Mouse (Mus musculus): ENCODE results near the gene Uevld. TPM values are rescaled to one million over a fixed set of nuclear protein-coding genes. Genes with fewer than 3 reads are reported as not detected.

Gene Uevld
- 4.3 and 5.2 TPM in 2 replicates for polyA plus RNA-seq (2015; fragmentation: Nextera tagmentation; extraction: Ambion mirVana)

DNA sequence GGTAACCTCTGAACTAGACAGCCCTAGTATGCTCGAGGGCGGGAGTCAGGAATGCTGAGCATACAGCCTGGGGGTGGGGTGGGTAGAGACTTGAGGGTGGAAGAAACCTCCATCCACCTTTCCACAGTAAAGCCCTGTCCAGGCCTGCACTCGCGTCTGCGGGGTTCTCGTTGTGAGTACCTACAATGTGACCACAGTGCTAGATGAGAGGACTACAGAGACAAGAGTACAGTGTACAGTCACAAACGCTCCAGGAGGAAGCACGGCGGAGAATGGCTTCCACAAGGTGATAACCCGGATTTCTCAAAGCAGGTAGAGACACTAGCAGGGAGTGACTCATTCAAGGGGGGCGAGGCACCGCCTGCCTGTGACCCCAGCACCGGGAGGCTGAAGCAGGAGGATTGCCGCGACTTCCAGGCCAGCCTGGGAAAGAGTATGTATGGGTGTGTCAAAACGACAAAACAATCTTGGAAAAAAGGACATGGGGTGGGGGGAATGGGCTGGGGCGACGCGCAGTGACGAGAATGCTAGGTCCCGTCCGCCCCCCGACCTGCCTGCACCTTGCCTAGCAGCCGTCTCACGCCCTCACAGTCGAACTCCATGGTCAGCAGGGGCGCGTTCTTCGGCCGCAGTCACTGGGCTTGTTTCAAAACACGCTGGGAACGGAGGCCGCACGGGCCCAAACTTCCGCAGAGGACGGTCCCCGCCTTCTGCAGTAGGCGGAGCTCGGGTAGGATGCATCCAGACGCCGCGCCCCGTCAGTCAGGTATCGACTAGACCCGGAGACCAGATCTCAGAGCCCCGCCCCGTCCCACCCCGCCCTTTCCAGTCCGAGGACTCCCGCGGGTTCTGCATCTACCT is at the start of gene Uevld:
Gene Uevld, minus strand, starts transcription at position 697 of the 861 bp plus-strand sequence.
- H3K4me3 ChIP-seq (replicated peaks): peak within 1 kb of the TSS; percentile 71
- peak; percentile 92 for ATAC-seq (ENCODE audit: low FRiP score)
- H3K4me1 ChIP-seq: peaks cover 18% of the 10 kb centered on the region
- peaks cover 19% of the 10 kb centered on the region for H3K36me3 ChIP-seq
- under 1% methylated on average over 51 of the region's 51 CpGs for WGBS
- peaks cover 6% of the 10 kb centered on the region; the same call in 1 of the 2 replicates for H3K27me3 ChIP-seq (replicated peaks)
- H3K27ac ChIP-seq (replicated peaks): peak within 1 kb of the TSS; percentile 51; the same call in 1 of the 2 replicates
- peak within 1 kb of the TSS; percentile 90 for H3K4me2 ChIP-seq
- H3K9me3 ChIP-seq (replicated peaks): no peaks in the 10 kb centered on the region
- H3K9ac ChIP-seq (replicated peaks): peak within 1 kb of the TSS; percentile 79

DNA sequence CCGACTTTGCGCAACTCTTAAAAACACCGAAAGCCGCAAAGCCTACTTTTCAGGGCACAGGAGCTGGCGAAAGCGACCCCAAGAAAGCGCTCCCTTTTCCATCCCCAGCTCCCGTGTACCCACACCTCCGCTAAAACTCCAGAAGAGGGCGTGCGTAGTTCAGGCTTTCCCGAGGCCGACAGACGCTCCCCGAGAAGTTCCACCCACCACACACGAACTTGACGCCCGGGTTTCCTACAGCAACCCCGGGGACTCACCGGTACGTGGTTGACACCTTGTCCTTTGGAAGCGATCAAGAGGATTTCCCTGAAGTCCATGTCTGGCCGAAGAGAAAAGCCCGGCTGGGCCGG is 49.5 kb upstream of the Uevld start:
- Histone ChIP-seq H3K9me3 (replicated peaks) (no peaks in the 10 kb centered on the region), H3K4me3 (replicated peaks) (peak overlapping the region; percentile 76), H3K36me3 (no peaks in the 10 kb centered on the region), H3K4me2 (peak overlapping the region; percentile 87), H3K27ac (replicated peaks) (peak overlapping the region; percentile 89), H3K9ac (replicated peaks) (peak overlapping the region; percentile 72), H3K4me1 (peaks cover 54% of the 10 kb centered on the region), H3K27me3 (replicated peaks) (no peaks in the 10 kb centered on the region)
- WGBS: under 1% methylated on average over 25 of the region's 25 CpGs
- ATAC-seq (ENCODE audit: low FRiP score): peak; percentile 60

DNA sequence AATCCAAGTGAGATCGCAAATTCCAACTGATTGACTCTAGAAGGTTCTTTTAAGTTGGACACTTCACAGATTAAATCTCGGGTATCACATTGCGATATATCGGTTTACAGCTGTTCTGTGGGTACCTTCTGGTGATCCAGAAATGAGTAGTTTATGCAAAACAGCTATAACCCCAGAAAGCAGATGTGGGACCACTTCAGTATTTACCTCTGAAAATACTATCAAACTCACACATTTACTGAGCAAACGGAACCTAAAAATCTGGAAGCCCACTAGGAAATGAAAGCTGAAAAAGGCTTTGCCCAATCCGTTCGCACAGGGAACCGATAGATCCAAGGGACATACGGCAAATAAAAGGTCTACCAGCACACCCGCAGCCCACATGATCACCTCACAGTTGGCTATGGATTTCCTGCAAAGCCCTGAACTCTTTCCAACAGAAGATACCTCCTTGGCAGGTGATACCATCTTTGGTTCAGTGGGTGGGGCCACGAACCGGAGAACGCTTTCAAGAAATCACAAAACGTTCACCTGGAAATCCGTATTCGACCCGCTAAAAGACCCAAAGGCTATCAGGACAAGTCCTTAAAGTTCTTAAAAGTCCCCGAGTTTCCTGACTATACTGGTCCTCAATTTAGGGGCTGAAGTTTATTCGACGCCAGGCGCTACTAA is 48.9 kb upstream of the Uevld start:
- Histone ChIP-seq H3K27me3 (replicated peaks) (no peaks in the 10 kb centered on the region), H3K9ac (replicated peaks) (peak overlapping the region; percentile 72), H3K4me2 (peak overlapping the region; percentile 87), H3K4me1 (peaks cover 59% of the 10 kb centered on the region), H3K27ac (replicated peaks) (peak overlapping the region; percentile 89), H3K36me3 (no peaks in the 10 kb centered on the region), H3K4me3 (replicated peaks) (peak overlapping the region; percentile 76), H3K9me3 (replicated peaks) (no peaks in the 10 kb centered on the region)
- ATAC-seq (ENCODE audit: low FRiP score): no peak
- 25% methylated on average over 21 of the region's 21 CpGs for WGBS

DNA sequence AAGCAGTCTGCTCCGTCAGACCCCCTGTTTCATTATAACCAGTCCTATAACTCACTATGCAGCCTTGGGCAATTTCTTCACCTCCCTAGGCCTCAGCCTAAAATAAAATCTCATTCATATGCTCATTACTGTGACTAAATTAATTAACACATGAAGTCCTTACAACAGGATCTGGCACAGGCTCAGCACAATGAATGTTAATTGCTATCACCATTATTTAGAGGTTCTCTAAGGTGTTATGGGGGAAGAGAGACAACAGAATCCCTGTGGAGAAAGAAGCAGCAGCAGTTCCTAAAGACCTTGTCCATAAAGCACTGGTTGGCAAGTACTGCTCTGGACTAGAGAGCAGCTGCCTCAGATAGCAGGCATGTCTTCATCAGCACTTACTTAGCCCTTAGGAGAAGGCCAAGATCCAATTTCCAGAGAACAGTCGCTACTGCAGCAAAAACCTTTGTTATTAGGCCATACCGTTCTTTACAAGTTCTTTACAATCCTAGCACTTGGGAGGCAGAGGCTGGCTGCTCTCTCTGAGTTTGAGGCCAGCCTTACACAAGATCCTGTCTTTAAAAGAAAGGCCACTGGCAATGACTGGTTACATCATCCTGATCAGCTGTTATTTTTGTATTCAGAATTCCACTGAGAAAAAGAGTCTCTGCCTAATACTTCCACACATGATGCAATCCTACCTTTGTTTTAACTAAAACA is 45.2 kb upstream of the Uevld start:
- no peaks in the 10 kb centered on the region for H3K9me3 ChIP-seq (replicated peaks)
- H3K9ac ChIP-seq (replicated peaks): no peak overlapping the region
- H3K4me1 ChIP-seq: peaks cover 55% of the 10 kb centered on the region
- peak overlapping the region; percentile 41; the same call in 1 of the 2 replicates for H3K27ac ChIP-seq (replicated peaks)
- no peaks in the 10 kb centered on the region for H3K27me3 ChIP-seq (replicated peaks)
- ATAC-seq (ENCODE audit: low FRiP score): no peak
- peaks cover 9% of the 10 kb centered on the region for H3K36me3 ChIP-seq
- no peak overlapping the region for H3K4me3 ChIP-seq (replicated peaks)
- WGBS: 12% methylated on average over 3 of the region's 3 CpGs
- H3K4me2 ChIP-seq: no peak overlapping the region

DNA sequence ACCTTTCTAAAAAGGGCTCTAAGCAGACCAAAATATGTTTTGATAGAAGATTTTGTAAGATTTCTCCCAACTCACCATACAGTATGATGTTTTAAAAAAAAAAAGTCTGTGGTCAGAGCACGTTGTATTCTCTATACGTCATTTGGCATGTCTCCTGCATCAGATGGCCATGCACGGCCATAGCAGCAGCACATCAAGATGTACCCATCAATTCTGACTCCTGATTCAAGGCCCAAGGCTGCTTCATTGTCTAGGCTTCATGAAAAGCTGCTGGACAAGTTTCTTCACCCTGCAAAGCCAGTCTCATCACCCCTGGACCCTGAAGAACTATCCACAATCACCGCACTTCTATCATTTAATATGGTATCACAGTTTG is 43.6 kb upstream of the Uevld start:
- no peak overlapping the region for H3K4me3 ChIP-seq (replicated peaks)
- H3K4me1 ChIP-seq: peaks cover 48% of the 10 kb centered on the region
- no peak overlapping the region for H3K9ac ChIP-seq (replicated peaks)
- no peak for ATAC-seq (ENCODE audit: low FRiP score)
- H3K36me3 ChIP-seq: peaks cover 26% of the 10 kb centered on the region
- H3K27me3 ChIP-seq (replicated peaks): no peaks in the 10 kb centered on the region
- WGBS: 66% methylated on average over 4 of the region's 4 CpGs
- no peaks in the 10 kb centered on the region for H3K9me3 ChIP-seq (replicated peaks)
- H3K4me2 ChIP-seq: no peak overlapping the region
- H3K27ac ChIP-seq (replicated peaks): no peak overlapping the region

DNA sequence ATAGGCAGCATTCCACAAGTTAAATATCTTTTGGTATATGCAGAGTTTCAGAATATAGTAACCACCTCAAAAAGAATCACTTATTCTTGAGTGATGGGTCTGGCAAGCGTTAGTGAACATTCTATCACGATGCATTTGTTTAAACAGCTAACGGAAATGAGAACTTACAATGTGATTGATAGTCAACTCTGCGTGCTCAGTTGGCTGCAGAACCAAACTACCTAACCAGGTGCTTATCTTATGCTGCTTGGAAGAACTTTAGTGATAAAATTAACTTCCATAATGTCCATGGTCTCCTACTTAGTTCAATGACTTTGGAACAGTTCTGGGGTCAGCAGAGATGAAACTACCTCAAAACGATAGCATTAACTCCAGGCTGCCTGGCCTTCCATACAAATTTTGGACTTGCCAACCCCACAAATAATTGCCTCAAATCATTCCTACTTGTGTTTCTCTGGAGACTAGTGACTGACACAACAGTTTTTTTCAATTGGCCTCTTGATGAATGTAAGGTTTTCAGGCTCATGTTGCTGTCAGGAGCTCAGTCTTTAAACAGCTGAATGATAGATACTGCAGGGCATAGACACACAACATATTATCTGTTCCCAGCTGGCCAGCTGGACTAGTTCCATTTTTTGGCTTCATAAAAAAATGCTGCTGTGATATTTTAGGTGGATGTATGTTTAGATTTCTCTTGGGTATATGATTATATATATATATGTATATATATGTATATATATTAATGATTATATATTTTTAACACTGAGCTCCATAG is 43.0 kb upstream of the Uevld start:
- no peak for ATAC-seq (ENCODE audit: low FRiP score)
- Histone ChIP-seq H3K4me2 (no peak overlapping the region), H3K27ac (replicated peaks) (no peak overlapping the region), H3K9me3 (replicated peaks) (no peaks in the 10 kb centered on the region), H3K27me3 (replicated peaks) (no peaks in the 10 kb centered on the region), H3K9ac (replicated peaks) (no peak overlapping the region), H3K4me1 (peaks cover 43% of the 10 kb centered on the region), H3K4me3 (replicated peaks) (no peak overlapping the region), H3K36me3 (peaks cover 28% of the 10 kb centered on the region)
- 70% methylated on average over 5 of the region's 5 CpGs for WGBS

DNA sequence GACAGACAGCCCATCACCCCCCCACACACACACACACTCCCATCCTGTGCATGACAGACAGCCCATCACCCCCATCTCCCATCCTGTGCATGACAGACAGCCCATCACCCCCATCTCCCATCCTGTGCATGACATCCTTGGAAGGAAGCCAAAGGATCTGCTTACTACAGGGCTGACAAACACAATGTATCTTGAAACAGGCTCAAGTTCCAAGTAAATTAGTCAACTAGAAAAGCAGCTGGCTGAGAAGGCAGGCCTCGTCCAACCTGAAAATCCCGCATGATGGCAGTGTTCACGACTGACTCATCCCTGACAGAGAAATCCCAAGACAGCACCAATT is 42.3 kb upstream of the Uevld start:
- Histone ChIP-seq H3K4me2 (no peak overlapping the region), H3K36me3 (peaks cover 34% of the 10 kb centered on the region), H3K4me1 (peaks cover 42% of the 10 kb centered on the region), H3K9ac (replicated peaks) (peak overlapping the region; percentile 7; the same call in 1 of the 2 replicates), H3K4me3 (replicated peaks) (no peak overlapping the region), H3K27me3 (replicated peaks) (no peaks in the 10 kb centered on the region), H3K9me3 (replicated peaks) (no peaks in the 10 kb centered on the region), H3K27ac (replicated peaks) (no peak overlapping the region)
- ATAC-seq (ENCODE audit: low FRiP score): peak; percentile 40; the same call in 1 of the 2 replicates
- WGBS: 36% methylated on average over 3 of the region's 3 CpGs

DNA sequence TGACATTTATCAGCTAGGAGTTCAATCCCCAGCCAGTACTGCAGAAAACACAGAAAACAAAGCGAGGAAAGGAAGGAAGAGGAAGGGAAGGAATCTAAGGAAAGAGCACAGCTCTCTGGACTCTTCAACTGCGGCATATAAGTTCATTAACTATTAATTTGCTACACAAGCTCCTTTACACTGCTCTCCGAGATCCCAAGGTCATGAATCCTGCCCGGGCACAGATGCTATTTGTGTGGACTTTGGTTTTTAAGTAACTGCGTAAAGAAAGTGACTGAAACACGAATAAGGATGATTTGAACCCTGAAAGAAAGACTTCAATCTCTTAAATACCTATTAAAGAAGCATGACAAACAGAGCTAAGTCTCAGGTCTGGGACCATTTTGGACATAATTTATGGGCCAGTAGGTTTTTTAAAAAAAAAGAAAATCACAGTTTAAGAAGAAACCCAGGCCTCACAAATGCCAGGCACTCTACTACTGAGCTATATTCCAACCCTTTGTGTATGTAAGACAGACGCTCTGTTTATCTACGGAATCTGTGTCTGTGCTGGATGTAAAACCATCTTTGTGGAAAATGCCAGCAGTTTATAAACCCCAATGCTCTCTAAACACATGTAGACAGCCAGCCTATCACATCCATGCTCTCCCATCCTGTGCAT is 41.8 kb upstream of the Uevld start:
- 73% methylated on average over 8 of the region's 8 CpGs for WGBS

DNA sequence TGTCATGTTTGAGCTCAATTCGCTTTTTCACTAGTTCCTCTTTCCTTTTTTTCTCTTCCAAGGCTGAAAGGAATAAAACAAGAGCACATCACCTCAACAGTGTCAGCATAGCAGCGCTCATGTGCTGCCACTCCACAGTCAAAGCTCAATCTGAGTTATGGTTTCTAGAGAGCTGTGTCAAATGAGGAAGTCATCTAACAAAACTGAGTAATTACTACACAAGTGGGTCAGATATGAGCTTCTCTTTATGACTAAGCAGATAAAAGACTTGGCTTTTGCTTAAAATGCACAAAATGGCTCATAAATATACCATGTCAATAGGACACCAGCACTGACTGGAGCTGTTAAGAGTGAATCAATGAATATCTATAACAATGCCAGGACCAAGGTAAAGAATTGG is 40.6 kb upstream of the Uevld start:
- ATAC-seq (ENCODE audit: low FRiP score): no peak
- Histone ChIP-seq H3K4me1 (peaks cover 34% of the 10 kb centered on the region), H3K4me3 (replicated peaks) (no peak overlapping the region), H3K4me2 (no peak overlapping the region), H3K9me3 (replicated peaks) (no peaks in the 10 kb centered on the region), H3K27me3 (replicated peaks) (no peaks in the 10 kb centered on the region), H3K36me3 (peaks cover 50% of the 10 kb centered on the region), H3K9ac (replicated peaks) (no peak overlapping the region), H3K27ac (replicated peaks) (no peak overlapping the region)
- 80% methylated on average over 2 of the region's 2 CpGs for WGBS

More for the DNA sequence above, 41.8 kb upstream of the Uevld start:
- Histone ChIP-seq H3K4me1 (peaks cover 37% of the 10 kb centered on the region), H3K27me3 (replicated peaks) (no peaks in the 10 kb centered on the region), H3K4me2 (no peak overlapping the region), H3K4me3 (replicated peaks) (no peak overlapping the region), H3K27ac (replicated peaks) (no peak overlapping the region), H3K9me3 (replicated peaks) (no peaks in the 10 kb centered on the region), H3K36me3 (peaks cover 39% of the 10 kb centered on the region), H3K9ac (replicated peaks) (peak overlapping the region; percentile 7; the same call in 1 of the 2 replicates)
- no peak for ATAC-seq (ENCODE audit: low FRiP score)

DNA sequence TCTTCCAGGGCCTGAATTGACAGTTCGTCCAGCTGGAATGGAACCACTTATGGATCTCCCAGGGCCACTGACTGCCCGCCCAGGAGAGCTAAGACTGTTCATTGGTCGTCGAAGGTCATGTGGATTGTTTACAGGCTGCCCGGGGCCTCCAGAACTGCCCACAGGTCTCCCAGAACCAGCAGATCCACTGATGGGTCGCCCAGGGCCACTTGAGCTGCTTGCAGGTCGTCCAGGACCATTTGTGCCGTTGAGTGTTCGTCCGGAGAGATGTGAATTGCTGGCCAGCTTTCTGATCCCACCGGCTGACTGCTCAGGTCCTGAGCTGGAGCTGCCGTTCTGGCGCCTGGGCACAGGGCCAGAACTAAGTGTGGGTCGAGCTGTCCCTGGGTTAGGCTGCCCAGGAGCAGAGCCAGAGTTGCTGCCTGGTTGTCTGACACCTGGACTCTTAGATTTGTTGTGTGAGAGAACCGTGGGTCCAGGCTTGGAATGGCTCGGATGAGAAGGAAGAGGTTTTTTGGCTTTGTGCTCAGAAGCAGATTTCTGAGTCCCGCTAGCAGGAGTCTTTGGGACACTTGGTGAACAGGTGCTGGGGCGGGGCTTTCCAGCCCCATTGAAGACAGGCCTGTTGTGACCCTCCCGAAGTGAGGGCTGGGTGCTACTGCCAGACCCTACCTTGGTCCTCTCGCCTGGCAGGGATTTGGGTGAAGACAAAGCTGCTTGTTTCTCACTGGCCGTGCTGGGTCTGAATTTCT is 39.5 kb upstream of the Uevld start:
- H3K27me3 ChIP-seq (replicated peaks): no peaks in the 10 kb centered on the region
- H3K4me2 ChIP-seq: no peak overlapping the region
- peaks cover 24% of the 10 kb centered on the region for H3K4me1 ChIP-seq
- peaks cover 60% of the 10 kb centered on the region for H3K36me3 ChIP-seq
- no peak overlapping the region for H3K9ac ChIP-seq (replicated peaks)
- WGBS: 86% methylated on average over 21 of the region's 21 CpGs
- H3K9me3 ChIP-seq (replicated peaks): no peaks in the 10 kb centered on the region
- H3K4me3 ChIP-seq (replicated peaks): no peak overlapping the region
- H3K27ac ChIP-seq (replicated peaks): no peak overlapping the region
- ATAC-seq (ENCODE audit: low FRiP score): no peak
